Mouse (Mus musculus) G1E (cell line): ENCODE measurements around the gene Nap1l4.

Experiments
- CTCF ChIP-seq: IDR thresholded peaks from 2 replicates; pipeline ENCODE4 v1.5.1; 2012; ENCODE audit warnings: low read depth, low read length, inconsistent platforms, mixed read lengths
- GATA1 ChIP-seq: IDR thresholded peaks from 2 replicates; pipeline ENCODE4 v1.6.1; 2012; ENCODE audit warnings: borderline replicate concordance, low read length, inconsistent platforms, mixed read lengths
- POLR2AphosphoS5 ChIP-seq: IDR thresholded peaks from 2 replicates; pipeline ENCODE4 v1.6.1; 2012; ENCODE audit warnings: low read depth, low read length, inconsistent platforms; ENCODE audit not compliant: insufficient replicate concordance
- TAL1 ChIP-seq: conservative IDR thresholded peaks from 2 replicates; pipeline ENCODE4 v1.6.1; 2012; ENCODE audit warnings: low read depth, low read length, inconsistent platforms, mixed read lengths

DNA sequence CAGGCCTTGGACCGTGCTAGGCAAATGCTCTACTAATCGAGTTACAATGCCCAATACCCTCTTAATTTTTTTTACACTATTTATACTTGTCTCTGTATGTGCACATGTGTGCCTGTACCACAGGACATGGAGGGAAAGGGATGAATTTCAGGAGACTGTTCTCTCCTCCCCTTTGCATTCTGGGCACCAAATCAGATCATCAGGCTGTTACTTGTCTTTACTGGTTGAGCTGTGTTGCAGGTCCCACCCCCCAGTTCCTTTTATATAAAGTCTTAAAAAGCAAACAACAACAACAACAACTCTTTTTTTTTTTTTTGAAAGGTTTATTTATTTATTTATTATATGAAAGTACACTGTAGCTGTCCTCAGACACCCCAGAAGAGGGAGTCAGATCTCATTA is 43.5 kb downstream of the Nap1l4 start:
- no peak for TF ChIP-seq CTCF
- no peak for TF ChIP-seq TAL1
- no peak for TF ChIP-seq GATA1
- TF ChIP-seq POLR2AphosphoS5: no peak
